Mouse (Mus musculus): Measurements from ENCODE around the gene Rbm12. TPM values are rescaled to one million over a fixed set of nuclear protein-coding genes. Genes with fewer than 3 reads are reported as not detected.

The Rbm12 gene
- polyA plus RNA-seq (2017; shearing (Covaris generic)), result 39.3 TPM

GRCm38 (mm10) chr2:156111358-156112079 is at the start of gene Rbm12, which contains the start of gene Cpne1:
TSS of gene Rbm12 (minus strand) at chr2:156111978.
TSS of gene Cpne1 (minus strand) at chr2:156111965.

DNA sequence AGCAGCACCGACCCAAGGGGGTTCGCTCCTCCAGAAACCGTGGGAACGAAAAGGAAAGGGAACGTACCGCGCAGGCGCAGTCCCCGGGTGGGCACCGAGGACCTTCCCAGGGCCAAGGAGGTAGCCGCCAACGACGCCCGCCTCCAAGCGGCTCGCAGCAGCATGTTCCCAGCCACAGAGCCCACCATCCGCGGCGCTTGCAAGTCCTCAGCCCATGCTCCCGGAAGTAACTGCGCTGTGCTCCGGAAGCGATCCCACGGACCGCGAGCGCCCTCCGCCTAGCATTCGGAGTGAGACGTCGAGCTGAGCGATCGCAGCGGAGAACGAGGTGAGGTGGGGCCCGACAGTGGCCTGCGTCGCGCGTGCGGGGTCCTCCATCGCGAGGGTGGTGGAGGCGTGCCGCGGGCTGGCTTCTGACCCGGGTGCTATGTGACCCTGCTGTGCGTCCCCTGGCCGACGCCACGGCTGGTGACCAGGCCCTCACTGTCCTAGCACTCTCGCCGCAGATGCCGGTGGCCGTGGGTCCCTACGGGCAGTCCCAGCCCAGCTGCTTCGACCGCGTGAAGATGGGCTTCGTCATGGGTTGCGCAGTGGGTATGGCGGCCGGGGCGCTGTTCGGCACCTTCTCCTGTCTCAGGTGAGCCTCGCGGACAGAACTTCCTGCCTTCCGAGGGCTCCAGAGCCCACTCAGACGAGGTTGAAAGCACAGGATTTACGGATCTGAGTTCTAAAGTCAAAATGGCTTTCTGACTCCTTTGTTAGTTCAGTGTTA is 32.4 kb upstream of the Rbm12 start, which contains the start of the genes Romo1 and Nfs1:
Gene Romo1, plus strand, starts transcription at position 87 of the 772 bp plus-strand sequence.
Gene Nfs1, minus strand, starts transcription at position 234 of the 772 bp plus-strand sequence.

DNA sequence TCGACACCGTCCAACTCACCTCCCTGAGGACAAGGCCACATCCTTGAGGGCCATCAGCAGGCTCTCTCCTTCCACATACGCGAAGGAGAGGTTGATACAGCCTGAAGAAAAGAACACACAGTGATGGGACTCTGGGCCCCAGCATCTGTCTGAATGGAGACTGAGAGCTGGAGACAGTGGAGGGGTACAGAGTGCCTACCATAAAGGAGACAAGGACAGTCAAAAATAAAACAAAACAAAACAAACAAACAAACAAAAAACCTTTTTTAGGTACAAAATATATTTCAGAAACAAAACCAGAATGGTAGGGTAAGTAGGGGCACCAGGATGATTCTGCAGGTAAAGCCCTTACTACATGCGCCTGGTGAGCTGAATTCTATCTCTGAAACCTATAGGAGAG is 15.2 kb upstream of the Rbm12 start, which contains the start of gene Gm28036:
Gene Gm28036, minus strand, starts transcription at position 101 of the 400 bp plus-strand sequence.

GRCm38 (mm10) chr2:156065099-156066041 is 46.4 kb downstream of the Rbm12 start, which contains the start of gene Spag4:
TSS of gene Spag4 (plus strand) at chr2:156065175.

GRCm38 (mm10) chr2:156052816-156053215 is 59.0 kb downstream of the Rbm12 start, which contains the start of gene Fer1l4:
TSS of gene Fer1l4 (minus strand) at chr2:156052947.

Other genes with a start within 250 kb of the Rbm12 start
- gene Uqcc1, start 181.7 kb downstream of the Rbm12 start, polyA plus RNA-seq (2017; shearing (Covaris generic)), result 29.7 TPM
- gene Gm15557, start 171.2 kb downstream of the Rbm12 start, polyA plus RNA-seq (2017; shearing (Covaris generic)), result 0.28 TPM
- not detected for gene Gdf5, start 166.6 kb downstream of the Rbm12 start, polyA plus RNA-seq (2017; shearing (Covaris generic))
- gene Cep250, start 155.5 kb downstream of the Rbm12 start, polyA plus RNA-seq (2017; shearing (Covaris generic)), result 26.3 TPM
- 0.96 TPM for gene 6430550D23Rik, start 104.0 kb downstream of the Rbm12 start, polyA plus RNA-seq (2017; shearing (Covaris generic))
- 72.0 TPM for gene Ergic3, start 103.9 kb downstream of the Rbm12 start, polyA plus RNA-seq (2017; shearing (Covaris generic))
- gene Fer1l4, start 59.0 kb downstream of the Rbm12 start, polyA plus RNA-seq (2017; shearing (Covaris generic)), result not detected
- gene Spag4, start 46.8 kb downstream of the Rbm12 start, polyA plus RNA-seq (2017; shearing (Covaris generic)), result 6.3 TPM
- 63.6 TPM for gene Cpne1, start within 50 bp of the Rbm12 start, polyA plus RNA-seq (2017; shearing (Covaris generic))
- gene Gm28036, start 15.1 kb upstream of the Rbm12 start, polyA plus RNA-seq (2017; shearing (Covaris generic)), result 25.5 TPM
- gene Romo1, start 32.1 kb upstream of the Rbm12 start, polyA plus RNA-seq (2017; shearing (Covaris generic)), result 134 TPM
- gene Nfs1, start 32.2 kb upstream of the Rbm12 start, polyA plus RNA-seq (2017; shearing (Covaris generic)), result 32.2 TPM
- 1,717 TPM for gene Rbm39, start 68.3 kb upstream of the Rbm12 start, polyA plus RNA-seq (2017; shearing (Covaris generic))
- gene Phf20, start 84.5 kb upstream of the Rbm12 start, polyA plus RNA-seq (2017; shearing (Covaris generic)), result 69.4 TPM
- 7.9 TPM for gene Cnbd2, start 200.3 kb upstream of the Rbm12 start, polyA plus RNA-seq (2017; shearing (Covaris generic))
- 88.9 TPM for gene Scand1, start 200.7 kb upstream of the Rbm12 start, polyA plus RNA-seq (2017; shearing (Covaris generic))